Mouse (Mus musculus): ENCODE measurements around the gene Rgs3. TPM values are rescaled to one million over a fixed set of nuclear protein-coding genes. Genes with fewer than 3 reads are reported as not detected.

Rgs3 gene
- polyA plus RNA-seq, 1 experiment from 2014 or later, result 56.9 TPM

- ATAC-seq (replicated peaks; ENCODE audit: low FRiP score), result no peak
- Histone ChIP-seq H3K27me3 (no peaks in the 10 kb centered on the region), H3K4me3 (replicated peaks) (no peak overlapping the region), H3K9me3 (replicated peaks) (no peaks in the 10 kb centered on the region), H3K9ac (no peak overlapping the region), H3K4me2 (no peak overlapping the region), H3K36me3 (no peaks in the 10 kb centered on the region), H3K4me1 (peaks cover 21% of the 10 kb centered on the region), H3K27ac (0 out of 2 replicates have a peak overlapping the region, but pooled peaks have one; percentile 24)
- WGBS, result 70% methylated on average over 20 of the region's 20 CpGs
These were observed 168.1 kb downstream of the Rgs3 start for GRCm38 (mm10) chr4:62727541-62728303.

DNA sequence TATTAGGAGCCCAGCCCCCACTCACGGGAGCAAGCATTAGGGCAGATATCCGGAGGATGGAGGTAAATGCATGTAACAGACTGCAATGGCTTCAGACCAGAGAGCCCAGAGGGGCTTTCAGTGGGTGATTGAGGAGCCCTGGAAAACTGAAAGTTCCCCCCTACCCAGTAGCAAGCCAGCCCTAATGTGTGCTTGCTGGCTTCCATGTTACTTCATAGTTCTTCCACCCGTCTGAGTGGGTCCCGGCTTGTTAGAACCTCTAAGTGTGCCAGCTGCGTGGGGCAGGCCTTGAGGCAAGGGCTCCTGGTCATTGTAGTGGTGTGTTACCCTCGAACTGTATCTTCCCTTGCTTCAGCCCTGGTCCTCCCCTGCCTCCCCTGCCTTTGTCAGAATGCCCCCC, 168.8 kb downstream of the Rgs3 start:
- Histone ChIP-seq H3K27ac (no peak overlapping the region), H3K4me2 (no peak overlapping the region), H3K9me3 (replicated peaks) (no peaks in the 10 kb centered on the region), H3K27me3 (no peaks in the 10 kb centered on the region), H3K9ac (no peak overlapping the region), H3K4me3 (replicated peaks) (no peak overlapping the region), H3K36me3 (no peaks in the 10 kb centered on the region), H3K4me1 (peaks cover 28% of the 10 kb centered on the region)
- 77% methylated on average over 6 of the region's 6 CpGs for WGBS
- ATAC-seq (replicated peaks; ENCODE audit: low FRiP score), result no peak

GRCm38 (mm10) chr4:62729191-62729590, 169.5 kb downstream of the Rgs3 start:
- H3K4me1 ChIP-seq, result peaks cover 35% of the 10 kb centered on the region
- 85% methylated on average over 4 of the region's 4 CpGs for WGBS
- H3K27me3 ChIP-seq, result no peaks in the 10 kb centered on the region
- H3K9me3 ChIP-seq (replicated peaks), result no peaks in the 10 kb centered on the region
- no peaks in the 10 kb centered on the region for H3K36me3 ChIP-seq
- no peak for ATAC-seq (replicated peaks; ENCODE audit: low FRiP score)
- no peak overlapping the region for H3K4me2 ChIP-seq
- H3K27ac ChIP-seq, result no peak overlapping the region
- H3K4me3 ChIP-seq (replicated peaks), result no peak overlapping the region
- H3K9ac ChIP-seq, result no peak overlapping the region

DNA sequence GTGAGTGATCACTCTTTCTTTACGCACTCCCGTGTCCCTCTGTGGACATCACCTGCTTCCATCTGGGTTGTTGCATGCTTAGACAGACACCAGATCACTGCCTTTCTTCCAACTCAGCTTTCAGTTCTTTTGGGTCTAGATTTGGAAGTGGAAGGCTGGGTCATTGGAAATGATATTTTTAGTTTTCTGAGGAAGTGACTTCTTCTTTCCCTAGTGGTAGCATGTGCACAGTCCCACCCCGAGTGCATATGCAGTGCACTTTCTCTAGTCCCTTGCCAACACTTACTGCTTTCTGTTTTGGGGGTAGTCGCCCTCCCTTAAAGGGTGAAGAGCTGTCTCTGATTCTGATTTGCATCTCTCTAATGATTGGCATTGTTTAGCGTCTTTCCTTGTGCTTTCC, 170.3 kb downstream of the Rgs3 start:
- H3K27me3 ChIP-seq, result no peaks in the 10 kb centered on the region
- no peak overlapping the region for H3K4me2 ChIP-seq
- no peak overlapping the region for H3K27ac ChIP-seq
- H3K4me3 ChIP-seq (replicated peaks), result no peak overlapping the region
- no peaks in the 10 kb centered on the region for H3K9me3 ChIP-seq (replicated peaks)
- no peak for ATAC-seq (replicated peaks; ENCODE audit: low FRiP score)
- no peaks in the 10 kb centered on the region for H3K36me3 ChIP-seq
- H3K4me1 ChIP-seq, result peaks cover 36% of the 10 kb centered on the region
- no peak overlapping the region for H3K9ac ChIP-seq
- 73% methylated on average over 5 of the region's 5 CpGs for WGBS

DNA sequence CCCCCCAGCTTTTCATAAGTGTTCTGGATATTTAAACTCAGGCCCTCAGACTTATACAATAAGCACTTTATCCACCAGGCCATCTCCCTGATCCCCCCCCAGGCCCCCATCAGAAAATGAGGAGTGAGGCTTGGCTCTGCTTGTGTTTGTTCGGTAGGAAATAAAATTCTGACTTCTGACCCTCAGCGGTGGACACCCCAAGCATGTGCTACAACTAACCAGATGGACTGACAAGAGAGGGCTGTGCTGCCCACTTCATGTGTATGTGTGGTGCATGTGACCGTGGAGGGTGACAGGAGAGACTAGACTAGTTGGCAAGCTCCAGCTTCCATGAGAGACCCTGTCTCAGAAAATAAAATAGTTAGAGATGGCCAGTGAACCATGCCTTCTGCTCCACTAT, 171.2 kb downstream of the Rgs3 start:
- Histone ChIP-seq H3K4me1 (peaks cover 44% of the 10 kb centered on the region), H3K9ac (no peak overlapping the region), H3K36me3 (no peaks in the 10 kb centered on the region), H3K9me3 (replicated peaks) (no peaks in the 10 kb centered on the region), H3K27me3 (no peaks in the 10 kb centered on the region), H3K27ac (no peak overlapping the region), H3K4me2 (no peak overlapping the region), H3K4me3 (replicated peaks) (no peak overlapping the region)
- 69% methylated on average over 3 of the region's 3 CpGs for WGBS
- no peak for ATAC-seq (replicated peaks; ENCODE audit: low FRiP score)

GRCm38 (mm10) chr4:62731531-62732063, 171.9 kb downstream of the Rgs3 start:
- Histone ChIP-seq H3K27me3 (no peaks in the 10 kb centered on the region), H3K27ac (0 out of 2 replicates have a peak overlapping the region, but pooled peaks have one; percentile 80)

DNA sequence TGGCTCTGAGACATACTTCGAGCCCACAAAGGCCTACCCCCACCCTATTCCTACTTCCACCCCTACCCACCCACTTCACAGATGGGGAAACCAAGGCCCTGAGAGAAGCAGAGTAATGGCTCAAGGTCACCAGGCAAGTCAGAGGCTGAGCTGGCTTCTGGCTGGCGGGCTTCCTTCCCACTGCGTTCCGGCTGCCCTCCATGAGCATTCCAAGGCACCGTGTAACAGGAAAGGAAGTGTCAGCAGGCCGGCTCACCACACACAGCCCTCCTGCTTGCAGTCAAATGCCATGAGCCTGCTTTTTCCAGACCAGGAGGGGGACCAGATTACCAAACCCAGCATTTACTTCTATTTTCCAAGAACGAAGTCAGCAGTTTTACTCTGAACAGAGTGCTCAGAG, 172.4 kb downstream of the Rgs3 start:
- H3K4me1 ChIP-seq, result peaks cover 56% of the 10 kb centered on the region
- H3K9ac ChIP-seq, result no peak overlapping the region
- H3K9me3 ChIP-seq (replicated peaks), result no peaks in the 10 kb centered on the region
- no peak overlapping the region for H3K4me3 ChIP-seq (replicated peaks)
- peak overlapping the region; percentile 80 for H3K27ac ChIP-seq
- no peaks in the 10 kb centered on the region for H3K27me3 ChIP-seq
- ATAC-seq (replicated peaks; ENCODE audit: low FRiP score), result no peak
- WGBS, result 56% methylated on average over 7 of the region's 7 CpGs
- no peak overlapping the region for H3K4me2 ChIP-seq
- no peaks in the 10 kb centered on the region for H3K36me3 ChIP-seq

More at GRCm38 (mm10) chr4:62731531-62732063, 171.9 kb downstream of the Rgs3 start:
- Histone ChIP-seq H3K36me3 (no peaks in the 10 kb centered on the region), H3K9ac (no peak overlapping the region), H3K4me2 (no peak overlapping the region), H3K9me3 (replicated peaks) (no peaks in the 10 kb centered on the region), H3K4me3 (replicated peaks) (no peak overlapping the region), H3K4me1 (peaks cover 51% of the 10 kb centered on the region)
- no peak for ATAC-seq (replicated peaks; ENCODE audit: low FRiP score)
- 76% methylated on average over 6 of the region's 6 CpGs for WGBS

DNA sequence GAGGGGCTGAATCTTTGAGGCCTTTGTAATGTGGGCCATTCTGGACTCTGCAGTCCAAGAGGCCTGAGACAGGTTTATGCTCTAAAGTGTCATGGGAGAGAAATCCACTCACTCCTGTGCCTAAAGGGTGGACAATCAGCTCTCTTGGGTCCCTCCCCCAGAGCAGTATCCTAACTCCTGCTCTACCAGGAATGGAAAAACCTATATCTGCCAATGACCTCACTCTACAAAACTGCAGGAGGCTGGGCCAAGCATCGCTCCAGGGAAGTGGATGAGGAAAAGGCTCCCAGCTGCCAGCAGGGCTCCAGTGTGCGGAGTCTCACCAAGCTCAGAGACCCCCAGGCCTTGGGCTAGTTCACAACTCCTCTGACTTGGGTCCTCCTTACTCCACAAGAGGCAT, 173.2 kb downstream of the Rgs3 start:
- H3K27me3 ChIP-seq, result no peaks in the 10 kb centered on the region
- H3K36me3 ChIP-seq, result no peaks in the 10 kb centered on the region
- H3K4me2 ChIP-seq, result no peak overlapping the region
- 29% methylated on average over 2 of the region's 2 CpGs for WGBS
- H3K4me1 ChIP-seq, result peaks cover 58% of the 10 kb centered on the region
- H3K9ac ChIP-seq, result no peak overlapping the region
- peak; percentile 62 for ATAC-seq (replicated peaks; ENCODE audit: low FRiP score)
- H3K9me3 ChIP-seq (replicated peaks), result no peaks in the 10 kb centered on the region
- no peak overlapping the region for H3K4me3 ChIP-seq (replicated peaks)
- peak overlapping the region; percentile 80 for H3K27ac ChIP-seq

DNA sequence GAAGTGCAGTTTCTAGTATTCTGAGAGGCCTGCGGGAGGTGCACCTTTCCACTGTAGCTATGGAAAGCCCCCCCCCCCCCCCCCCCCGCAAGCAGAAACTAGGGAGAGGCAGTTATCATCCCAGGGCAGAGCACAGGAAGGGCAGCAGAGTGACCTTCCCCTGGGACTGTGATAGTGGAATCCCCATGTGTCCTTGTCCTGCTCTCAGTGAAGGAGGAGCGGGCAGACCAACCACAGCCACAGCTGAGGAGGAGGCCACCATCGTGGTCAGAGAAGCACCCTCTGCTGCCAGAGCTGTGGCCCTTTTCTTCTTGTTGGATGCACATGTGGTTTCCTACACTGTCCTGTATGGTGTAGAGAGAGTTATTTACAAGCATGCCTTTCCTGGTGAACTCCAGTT, 174.3 kb downstream of the Rgs3 start:
- H3K4me1 ChIP-seq, result peaks cover 69% of the 10 kb centered on the region
- no peak overlapping the region for H3K9ac ChIP-seq
- 0 out of 2 replicates have a peak overlapping the region, but pooled peaks have one; percentile 35 for H3K27ac ChIP-seq
- ATAC-seq (replicated peaks; ENCODE audit: low FRiP score), result no peak
- no peaks in the 10 kb centered on the region for H3K9me3 ChIP-seq (replicated peaks)
- no peaks in the 10 kb centered on the region for H3K36me3 ChIP-seq
- no peak overlapping the region for H3K4me2 ChIP-seq
- WGBS, result 55% methylated on average over 3 of the region's 4 CpGs
- H3K27me3 ChIP-seq, result no peaks in the 10 kb centered on the region
- H3K4me3 ChIP-seq (replicated peaks), result no peak overlapping the region

GRCm38 (mm10) chr4:62735291-62735690, 175.6 kb downstream of the Rgs3 start:
- no peaks in the 10 kb centered on the region for H3K36me3 ChIP-seq
- no peak overlapping the region for H3K9ac ChIP-seq
- WGBS, result 60% methylated on average over 8 of the region's 8 CpGs
- no peaks in the 10 kb centered on the region for H3K27me3 ChIP-seq
- H3K4me2 ChIP-seq, result no peak overlapping the region
- peaks cover 68% of the 10 kb centered on the region for H3K4me1 ChIP-seq
- no peak overlapping the region for H3K4me3 ChIP-seq (replicated peaks)
- ATAC-seq (replicated peaks; ENCODE audit: low FRiP score), result no peak
- no peak overlapping the region for H3K27ac ChIP-seq
- H3K9me3 ChIP-seq (replicated peaks), result no peaks in the 10 kb centered on the region

DNA sequence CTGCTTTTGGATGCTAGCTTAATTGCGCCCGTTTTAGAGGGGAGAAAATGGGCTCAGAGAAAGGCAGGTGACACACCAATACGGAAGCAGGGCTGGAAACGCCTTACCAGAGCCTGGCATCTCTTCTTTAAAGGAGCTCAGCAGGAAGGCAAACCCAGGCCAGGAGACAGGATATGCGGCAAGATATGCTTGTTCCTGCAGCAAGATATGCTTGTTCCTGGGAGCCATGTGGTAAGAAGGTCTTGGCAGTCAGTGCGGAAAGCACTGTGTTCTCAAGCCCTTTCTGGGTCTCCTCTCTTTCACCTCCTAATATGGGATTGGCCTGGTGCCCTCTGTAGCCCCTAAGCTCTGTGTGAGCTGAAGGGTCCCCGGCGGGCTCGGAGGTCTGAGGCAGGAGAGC, 176.2 kb downstream of the Rgs3 start:
- H3K4me1 ChIP-seq, result peaks cover 69% of the 10 kb centered on the region
- H3K9ac ChIP-seq, result no peak overlapping the region

GRCm38 (mm10) chr4:62736421-62736820, 176.8 kb downstream of the Rgs3 start:
- Histone ChIP-seq H3K9me3 (replicated peaks) (no peaks in the 10 kb centered on the region), H3K27ac (peak overlapping the region; percentile 89), H3K9ac (no peak overlapping the region), H3K36me3 (no peaks in the 10 kb centered on the region), H3K4me2 (no peak overlapping the region), H3K4me1 (peaks cover 73% of the 10 kb centered on the region), H3K27me3 (no peaks in the 10 kb centered on the region), H3K4me3 (replicated peaks) (no peak overlapping the region)
- 49% methylated on average over 7 of the region's 7 CpGs for WGBS
- ATAC-seq (replicated peaks; ENCODE audit: low FRiP score), result no peak

More for the DNA sequence above, 176.2 kb downstream of the Rgs3 start:
- H3K27ac ChIP-seq, result peak overlapping the region; percentile 89
- no peak for ATAC-seq (replicated peaks; ENCODE audit: low FRiP score)
- WGBS, result 61% methylated on average over 9 of the region's 9 CpGs
- no peaks in the 10 kb centered on the region for H3K27me3 ChIP-seq
- no peaks in the 10 kb centered on the region for H3K9me3 ChIP-seq (replicated peaks)
- no peaks in the 10 kb centered on the region for H3K36me3 ChIP-seq
- no peak overlapping the region for H3K4me2 ChIP-seq
- H3K4me3 ChIP-seq (replicated peaks), result no peak overlapping the region

Measured in kidney, embryonic 15.5 days (tissue).